Mouse (Mus musculus) neutrophil, adult 59 days (primary cell): ENCODE data around the gene Uso1. TPM values are rescaled to one million over a fixed set of nuclear protein-coding genes. Genes with fewer than 3 reads are reported as not detected.

Experiments used
- total RNA-seq, 2 experiments: library from RNA; stranded (reverse); gene quantifications; 1 replicate in 1 of 2; 2 replicates in 1 of 2; pipeline ENCODE4 v1.2.4; 2023

Uso1 gene
- 10 to 100 TPM; 39.7 to 43.8 TPM for total RNA-seq

GRCm38 (mm10) chr5:92137239-92138046 lies at the start of gene Uso1:
Gene Uso1 (plus strand): TSS chr5:92137938.

DNA sequence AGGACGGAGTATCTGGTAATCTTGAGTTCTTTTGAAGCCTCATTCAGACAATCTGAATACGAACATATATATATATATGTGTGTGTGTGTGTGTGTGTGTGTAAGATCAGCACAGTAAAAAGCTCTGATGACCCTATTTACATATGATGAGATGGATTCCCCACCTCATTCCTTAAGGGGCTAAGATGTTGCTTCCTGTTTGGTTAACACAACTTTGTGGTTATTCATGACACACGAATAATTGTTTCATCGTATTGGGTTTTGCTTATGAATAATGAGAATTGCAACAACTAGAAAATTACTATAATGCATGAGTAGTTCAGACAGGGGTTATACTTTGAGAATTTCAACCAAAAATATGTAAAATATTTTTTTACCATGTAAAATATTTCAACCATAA lies 77.6 kb downstream of the Uso1 start, which contains the start of gene U90926:
Gene U90926 (minus strand): TSS at position 101 of the 400 bp plus-strand sequence.

Other genes starting within 250 kb of the Uso1 start
- 10 to 100 TPM; 74.8 to 82.9 TPM for gene Rchy1, start 174.9 kb upstream of the Uso1 start, total RNA-seq
- not detected for gene Odaph, start 150.5 kb upstream of the Uso1 start, total RNA-seq
- 1 to 10 TPM in 1 of 2 experiments, under 1 TPM in 1; 0.51 to 1.1 TPM for gene Cdkl2, start 94.1 kb upstream of the Uso1 start, total RNA-seq
- gene G3bp2, start 54.2 kb upstream of the Uso1 start, total RNA-seq = 10 to 100 TPM; 54.4 to 68.7 TPM
- gene U90926, start 77.5 kb downstream of the Uso1 start, total RNA-seq = not detected
- gene Ppef2, start 118.3 kb downstream of the Uso1 start, total RNA-seq = under 1 TPM; 0.36 to 0.99 TPM
- gene Naaa, start 140.2 kb downstream of the Uso1 start, total RNA-seq = 10 to 100 TPM; 68.8 to 99.2 TPM
- 10 to 100 TPM; 20.9 to 26.8 TPM for gene Sdad1, start 172.5 kb downstream of the Uso1 start, total RNA-seq
- gene Cxcl9, start 190.1 kb downstream of the Uso1 start, total RNA-seq = 1 to 10 TPM in 1 of 2 experiments, under 1 TPM in 1; 0.22 to 1.3 TPM
- not detected for gene Art3, start 193.9 kb downstream of the Uso1 start, total RNA-seq
- 1 to 10 TPM; 3.0 to 3.2 TPM for gene Cxcl10, start 211.0 kb downstream of the Uso1 start, total RNA-seq